Mouse (Mus musculus): ENCODE measurements around the gene Onecut3. TPM values are rescaled to one million over a fixed set of nuclear protein-coding genes. Genes with fewer than 3 reads are reported as not detected.

Gene Onecut3
- polyA plus RNA-seq, 1 experiment from 2014 or later, result 0.04 TPM

- Histone ChIP-seq H3K27ac (ENCODE audit: low read depth) (no peak overlapping the region), H3K4me2 (ENCODE audit: low read length) (no peak overlapping the region), H3K4me1 (replicated peaks; ENCODE audit: control insufficient read depth, insufficient read depth, low read length) (peaks cover 2% of the 10 kb centered on the region; the same call in 1 of the 2 replicates), H3K36me3 (ENCODE audit: control insufficient read depth, insufficient read depth, low read length) (no peaks in the 10 kb centered on the region), H3K27me3 (replicated peaks; ENCODE audit: control insufficient read depth, insufficient read depth, low read length) (peaks cover 3% of the 10 kb centered on the region; the same call in 1 of the 2 replicates), H3K9ac (ENCODE audit: low read length) (no peak overlapping the region), H3K4me3 (ENCODE audit: low read depth, low read length) (no peak overlapping the region), H3K9me3 (ENCODE audit: control insufficient read depth, low read length) (no peaks in the 10 kb centered on the region)
- 87% methylated on average over 11 of the region's 11 CpGs for WGBS
- DNase-seq (ENCODE audit: low spot score) (no peak), ATAC-seq (replicated peaks; ENCODE audit: low FRiP score, low TSS enrichment, low read depth) (no peak)
These were observed 35.0 kb upstream of the Onecut3 start for GRCm38 (mm10) chr10:80459671-80460070.

- WGBS, result 73% methylated on average over 4 of the region's 4 CpGs
- Histone ChIP-seq H3K27ac (ENCODE audit: low read depth) (no peak overlapping the region), H3K9me3 (ENCODE audit: control insufficient read depth, low read length) (no peaks in the 10 kb centered on the region), H3K36me3 (ENCODE audit: control insufficient read depth, insufficient read depth, low read length) (no peaks in the 10 kb centered on the region), H3K4me2 (ENCODE audit: low read length) (no peak overlapping the region), H3K27me3 (replicated peaks; ENCODE audit: control insufficient read depth, insufficient read depth, low read length) (peaks cover 5% of the 10 kb centered on the region; the same call in 1 of the 2 replicates), H3K9ac (ENCODE audit: low read length) (no peak overlapping the region), H3K4me1 (replicated peaks; ENCODE audit: control insufficient read depth, insufficient read depth, low read length) (peaks cover 3% of the 10 kb centered on the region; the same call in 1 of the 2 replicates), H3K4me3 (ENCODE audit: low read depth, low read length) (no peak overlapping the region)
- DNase-seq (ENCODE audit: low spot score) (no peak), ATAC-seq (replicated peaks; ENCODE audit: low FRiP score, low TSS enrichment, low read depth) (no peak)
These were observed 34.3 kb upstream of the Onecut3 start for GRCm38 (mm10) chr10:80460324-80460723.

- Histone ChIP-seq H3K9me3 (ENCODE audit: control insufficient read depth, low read length) (no peaks in the 10 kb centered on the region), H3K4me2 (ENCODE audit: low read length) (no peak overlapping the region), H3K27ac (ENCODE audit: low read depth) (no peak overlapping the region), H3K9ac (ENCODE audit: low read length) (no peak overlapping the region), H3K4me3 (ENCODE audit: low read depth, low read length) (no peak overlapping the region), H3K4me1 (replicated peaks; ENCODE audit: control insufficient read depth, insufficient read depth, low read length) (peaks cover 3% of the 10 kb centered on the region; the same call in 1 of the 2 replicates), H3K36me3 (ENCODE audit: control insufficient read depth, insufficient read depth, low read length) (no peaks in the 10 kb centered on the region), H3K27me3 (replicated peaks; ENCODE audit: control insufficient read depth, insufficient read depth, low read length) (peaks cover 8% of the 10 kb centered on the region; the same call in 1 of the 2 replicates)
- WGBS, result 65% methylated on average over 7 of the region's 7 CpGs
- DNase-seq (ENCODE audit: low spot score) (no peak), ATAC-seq (replicated peaks; ENCODE audit: low FRiP score, low TSS enrichment, low read depth) (no peak)
These were observed 33.3 kb upstream of the Onecut3 start for GRCm38 (mm10) chr10:80461346-80461745.

- H3K4me1 ChIP-seq (replicated peaks; ENCODE audit: control insufficient read depth, insufficient read depth, low read length), result peaks cover 3% of the 10 kb centered on the region; the same call in 1 of the 2 replicates
- WGBS, result 11% methylated on average over 19 of the region's 19 CpGs
- no peak overlapping the region for H3K9ac ChIP-seq (ENCODE audit: low read length)
- no peak for ATAC-seq (replicated peaks; ENCODE audit: low FRiP score, low TSS enrichment, low read depth)
- H3K27ac ChIP-seq (ENCODE audit: low read depth), result no peak overlapping the region
- H3K4me2 ChIP-seq (ENCODE audit: low read length), result no peak overlapping the region
- no peak for DNase-seq (ENCODE audit: low spot score)
- H3K27me3 ChIP-seq (replicated peaks; ENCODE audit: control insufficient read depth, insufficient read depth, low read length), result peaks cover 8% of the 10 kb centered on the region; the same call in 1 of the 2 replicates
- no peaks in the 10 kb centered on the region for H3K9me3 ChIP-seq (ENCODE audit: control insufficient read depth, low read length)
- no peak overlapping the region for H3K4me3 ChIP-seq (ENCODE audit: low read depth, low read length)
- H3K36me3 ChIP-seq (ENCODE audit: control insufficient read depth, insufficient read depth, low read length), result no peaks in the 10 kb centered on the region
These were observed 30.1 kb upstream of the Onecut3 start for GRCm38 (mm10) chr10:80464381-80465035.

- no peak for ATAC-seq (replicated peaks; ENCODE audit: low FRiP score, low TSS enrichment, low read depth)
- H3K27ac ChIP-seq (ENCODE audit: low read depth), result no peak overlapping the region
- H3K4me3 ChIP-seq (ENCODE audit: low read depth, low read length), result no peak overlapping the region
- H3K4me1 ChIP-seq (replicated peaks; ENCODE audit: control insufficient read depth, insufficient read depth, low read length), result peaks cover 3% of the 10 kb centered on the region; the same call in 1 of the 2 replicates
- 63% methylated on average over 5 of the region's 5 CpGs for WGBS
- no peak overlapping the region for H3K9ac ChIP-seq (ENCODE audit: low read length)
- no peak overlapping the region for H3K4me2 ChIP-seq (ENCODE audit: low read length)
- DNase-seq (ENCODE audit: low spot score), result no peak
- no peaks in the 10 kb centered on the region for H3K36me3 ChIP-seq (ENCODE audit: control insufficient read depth, insufficient read depth, low read length)
- no peaks in the 10 kb centered on the region for H3K9me3 ChIP-seq (ENCODE audit: control insufficient read depth, low read length)
- H3K27me3 ChIP-seq (replicated peaks; ENCODE audit: control insufficient read depth, insufficient read depth, low read length), result peaks cover 12% of the 10 kb centered on the region; the same call in 1 of the 2 replicates
These were observed 29.6 kb upstream of the Onecut3 start for GRCm38 (mm10) chr10:80465066-80465465.

GRCm38 (mm10) chr10:80475290-80475959, 19.2 kb upstream of the Onecut3 start:
- Histone ChIP-seq H3K27ac (ENCODE audit: low read depth) (peak overlapping the region; percentile 65), H3K27me3 (replicated peaks; ENCODE audit: control insufficient read depth, insufficient read depth, low read length) (peaks cover 23% of the 10 kb centered on the region), H3K4me3 (ENCODE audit: low read depth, low read length) (peak overlapping the region; percentile 52), H3K36me3 (ENCODE audit: control insufficient read depth, insufficient read depth, low read length) (no peaks in the 10 kb centered on the region), H3K4me1 (replicated peaks; ENCODE audit: control insufficient read depth, insufficient read depth, low read length) (no peaks in the 10 kb centered on the region), H3K9me3 (ENCODE audit: control insufficient read depth, low read length) (no peaks in the 10 kb centered on the region), H3K4me2 (ENCODE audit: low read length) (peak overlapping the region; percentile 68), H3K9ac (ENCODE audit: low read length) (peak overlapping the region; percentile 51)
- peak; percentile 92 for DNase-seq (ENCODE audit: low spot score)
- WGBS, result under 1% methylated on average over 58 of the region's 58 CpGs
- peak; percentile 88 for ATAC-seq (replicated peaks; ENCODE audit: low FRiP score, low TSS enrichment, low read depth)

- H3K4me1 ChIP-seq (replicated peaks; ENCODE audit: control insufficient read depth, insufficient read depth, low read length), result no peaks in the 10 kb centered on the region
- WGBS, result 75% methylated on average over 5 of the region's 5 CpGs
These were observed 16.1 kb upstream of the Onecut3 start for GRCm38 (mm10) chr10:80478531-80478930.

GRCm38 (mm10) chr10:80481002-80481401, 13.6 kb upstream of the Onecut3 start:
- Histone ChIP-seq H3K4me2 (ENCODE audit: low read length) (no peak overlapping the region), H3K4me3 (ENCODE audit: low read depth, low read length) (no peak overlapping the region), H3K9ac (ENCODE audit: low read length) (no peak overlapping the region), H3K4me1 (replicated peaks; ENCODE audit: control insufficient read depth, insufficient read depth, low read length) (no peaks in the 10 kb centered on the region), H3K9me3 (ENCODE audit: control insufficient read depth, low read length) (no peaks in the 10 kb centered on the region), H3K36me3 (ENCODE audit: control insufficient read depth, insufficient read depth, low read length) (no peaks in the 10 kb centered on the region), H3K27me3 (replicated peaks; ENCODE audit: control insufficient read depth, insufficient read depth, low read length) (peaks cover 46% of the 10 kb centered on the region), H3K27ac (ENCODE audit: low read depth) (no peak overlapping the region)
- DNase-seq (ENCODE audit: low spot score), result no peak
- 21% methylated on average over 5 of the region's 5 CpGs for WGBS
- ATAC-seq (replicated peaks; ENCODE audit: low FRiP score, low TSS enrichment, low read depth), result no peak

More at GRCm38 (mm10) chr10:80478531-80478930, 16.1 kb upstream of the Onecut3 start:
- no peak overlapping the region for H3K27ac ChIP-seq (ENCODE audit: low read depth)
- H3K4me2 ChIP-seq (ENCODE audit: low read length), result no peak overlapping the region
- H3K27me3 ChIP-seq (replicated peaks; ENCODE audit: control insufficient read depth, insufficient read depth, low read length), result peaks cover 22% of the 10 kb centered on the region
- ATAC-seq (replicated peaks; ENCODE audit: low FRiP score, low TSS enrichment, low read depth) (no peak), DNase-seq (ENCODE audit: low spot score) (no peak)
- no peak overlapping the region for H3K4me3 ChIP-seq (ENCODE audit: low read depth, low read length)
- H3K9ac ChIP-seq (ENCODE audit: low read length), result no peak overlapping the region
- no peaks in the 10 kb centered on the region for H3K36me3 ChIP-seq (ENCODE audit: control insufficient read depth, insufficient read depth, low read length)
- no peaks in the 10 kb centered on the region for H3K9me3 ChIP-seq (ENCODE audit: control insufficient read depth, low read length)
